Mouse (Mus musculus): ENCODE data around the gene Gm10837.

The Gm10837 gene

GRCm38 (mm10) chr14:122534017-122534924, 43.9 kb downstream of the Gm10837 start, which contains the start of gene Pcca:
Pcca (plus strand) TSS chr14:122534324.
- peak; percentile 96 for DNase-seq (ENCODE audit: low spot score)

GRCm38 (mm10) chr14:122535986-122536385, 45.6 kb downstream of the Gm10837 start:
- no peak for DNase-seq (ENCODE audit: low spot score)
